Mouse (Mus musculus): Measurements from ENCODE around the gene Borcs6. TPM values are rescaled to one million over a fixed set of nuclear protein-coding genes. Genes with fewer than 3 reads are reported as not detected.
A peak's percentile ranks its signal among the peaks of the same experiment; 100 is the strongest.

Gene Borcs6
- total RNA-seq, 4 experiments from 2014 or later, result 22.4 to 26.2 (median 23.7) TPM

DNA sequence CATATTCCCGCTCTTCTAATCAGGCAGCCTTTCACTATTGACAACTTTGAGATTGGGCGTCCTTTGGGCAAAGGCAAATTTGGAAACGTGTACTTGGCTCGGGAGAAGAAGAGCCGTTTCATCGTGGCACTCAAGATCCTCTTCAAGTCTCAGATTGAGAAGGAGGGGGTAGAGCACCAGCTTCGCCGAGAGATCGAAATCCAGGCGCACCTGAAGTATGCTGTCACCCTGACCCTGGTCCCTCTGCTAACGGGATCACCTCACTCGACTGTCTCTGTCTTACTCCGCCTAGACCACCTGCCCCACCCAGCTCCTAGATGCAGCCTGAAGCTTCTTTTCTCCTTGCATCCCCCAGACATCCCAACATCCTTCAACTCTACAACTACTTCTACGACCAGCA is 11.4 kb upstream of the Borcs6 start:
- DNase-seq (ENCODE audit: low spot score in 2 of 2), result no peak

DNA sequence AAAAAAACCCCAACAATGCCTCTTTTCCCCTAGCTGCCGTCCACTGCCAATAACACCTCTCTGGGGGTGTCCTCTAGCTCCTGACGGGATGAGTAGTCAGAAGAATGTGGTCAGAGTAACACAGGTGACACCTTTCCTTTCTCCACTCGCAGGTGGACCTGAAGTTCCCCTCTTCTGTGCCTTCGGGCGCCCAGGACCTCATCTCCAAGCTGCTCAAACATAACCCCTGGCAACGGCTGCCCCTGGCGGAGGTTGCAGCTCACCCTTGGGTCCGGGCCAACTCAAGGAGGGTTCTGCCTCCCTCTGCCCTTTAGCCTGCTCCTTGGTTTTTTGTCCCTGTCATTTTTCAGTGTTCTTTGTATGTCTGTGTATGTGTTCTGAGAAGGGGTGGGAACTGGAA is 8.8 kb upstream of the Borcs6 start:
- no peak for DNase-seq (ENCODE audit: low spot score in 2 of 2)

DNA sequence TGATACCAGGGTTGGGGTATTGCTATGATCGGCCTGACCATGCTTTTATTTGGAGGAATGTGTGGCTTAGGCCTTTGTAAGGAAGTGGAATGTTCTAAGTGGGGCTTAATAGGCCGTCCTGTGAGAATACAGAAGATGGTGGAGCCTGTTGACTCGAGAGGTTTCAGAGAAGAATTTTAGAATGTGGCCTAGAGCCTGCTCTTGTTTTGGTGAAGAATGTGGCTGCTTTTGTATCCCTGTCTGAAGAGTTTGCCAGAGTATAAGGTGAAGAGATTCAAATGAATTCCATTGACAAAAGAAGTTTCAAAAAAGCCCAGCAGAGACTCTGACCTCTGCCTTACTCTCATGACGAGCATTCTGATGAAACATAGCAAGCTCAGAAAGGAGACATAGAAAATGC is 7.7 kb upstream of the Borcs6 start:
- DNase-seq (ENCODE audit: low spot score in 2 of 2), result no peak

- DNase-seq (ENCODE audit: low spot score in 2 of 2), result no peak
These were observed 6.6 kb upstream of the Borcs6 start for GRCm38 (mm10) chr11:69052824-69053421.

GRCm38 (mm10) chr11:69053848-69054247 is 5.7 kb upstream of the Borcs6 start:
- DNase-seq (ENCODE audit: low spot score in 2 of 2), result no peak

- no peak for DNase-seq (ENCODE audit: low spot score in 2 of 2)
These were observed 1.3 kb upstream of the Borcs6 start for GRCm38 (mm10) chr11:69058265-69058664.

- DNase-seq (ENCODE audit: low spot score in 2 of 2), result no peak
These were observed 674 bp upstream of the Borcs6 start for GRCm38 (mm10) chr11:69058729-69059356.

DNA sequence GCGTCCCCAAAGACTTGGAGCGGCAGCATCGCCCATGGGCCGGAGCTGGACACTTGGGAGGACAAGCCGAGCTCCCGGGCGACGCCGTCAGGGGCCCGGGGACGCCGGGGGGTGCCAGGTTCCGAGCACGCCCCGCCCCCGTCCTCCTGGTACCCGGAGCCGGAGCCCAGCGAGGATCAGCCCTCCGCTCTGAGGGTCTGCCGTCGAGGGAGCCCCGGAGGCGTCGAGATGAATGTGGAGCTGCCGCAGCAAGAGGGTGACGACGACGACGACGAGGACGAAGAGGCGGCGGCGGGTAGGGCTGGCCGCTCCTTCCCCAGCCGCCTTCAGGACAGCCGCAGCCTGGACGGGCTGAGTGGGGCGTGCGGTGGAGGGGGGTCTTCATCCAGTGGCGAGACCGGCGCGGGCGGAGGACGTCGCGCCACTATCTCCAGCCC is 476 bp downstream of the Borcs6 start:
- peak in 1 of 2 experiments; percentile 39 for DNase-seq (ENCODE audit: low spot score in 2 of 2)

DNA sequence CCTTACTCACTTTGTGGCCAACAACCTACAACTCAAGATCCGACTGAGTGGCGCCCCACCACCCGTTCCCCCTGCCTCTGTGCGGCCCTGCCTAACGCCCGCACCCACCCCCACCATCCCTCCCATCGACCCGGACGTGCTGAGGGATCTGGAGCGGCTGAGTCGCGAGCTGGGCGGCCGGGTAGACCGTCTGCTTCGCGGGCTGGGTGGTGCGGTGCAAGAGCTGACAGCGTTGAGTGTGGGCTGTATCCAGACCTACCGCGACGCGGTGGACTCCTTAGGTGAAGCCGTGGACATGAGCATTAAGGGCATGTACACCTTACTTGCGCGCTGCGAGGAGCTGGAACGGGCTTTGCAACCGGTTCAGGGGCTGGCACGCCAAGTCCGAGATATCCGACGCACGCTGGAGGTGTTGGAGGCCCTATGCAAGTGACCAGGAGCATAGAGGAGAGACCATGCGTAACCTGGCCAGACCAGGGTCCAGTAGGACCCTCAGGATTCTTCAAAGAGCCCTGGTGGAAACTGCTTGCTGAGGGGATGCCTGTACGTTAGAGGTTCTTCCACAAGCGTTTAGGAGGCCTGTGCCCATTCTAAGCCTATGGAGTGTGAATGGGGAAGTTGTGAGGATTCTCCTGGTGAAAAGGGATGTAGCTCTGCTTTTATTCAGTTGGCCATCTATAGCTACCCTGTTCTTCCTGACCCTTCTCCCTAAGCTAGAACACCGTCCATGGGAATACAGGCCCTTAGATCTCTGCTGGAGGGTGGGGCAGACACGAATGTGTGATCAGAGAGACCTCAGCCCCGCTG is 1.1 kb downstream of the Borcs6 start:
- peak in 1 of 2 experiments; percentile 26 for DNase-seq (ENCODE audit: low spot score in 2 of 2)

- DNase-seq (ENCODE audit: low spot score in 2 of 2), result no peak
These were observed 1.9 kb downstream of the Borcs6 start for GRCm38 (mm10) chr11:69061255-69061912.

- DNase-seq (ENCODE audit: low spot score in 2 of 2), result peak in 1 of 2 experiments; percentile 60
These were observed 2.8 kb downstream of the Borcs6 start for GRCm38 (mm10) chr11:69062194-69062760.

GRCm38 (mm10) chr11:69062761-69063224 is 3.3 kb downstream of the Borcs6 start:
- peak; percentile 91 for DNase-seq (ENCODE audit: low spot score in 2 of 2)

GRCm38 (mm10) chr11:69063413-69064201 is 4.1 kb downstream of the Borcs6 start:
- DNase-seq (ENCODE audit: low spot score in 2 of 2), result peak; percentile 37 to 45

- no peak for DNase-seq (ENCODE audit: low spot score in 2 of 2)
These were observed 5.0 kb downstream of the Borcs6 start for GRCm38 (mm10) chr11:69064259-69065133.

GRCm38 (mm10) chr11:69065394-69065925 is 5.9 kb downstream of the Borcs6 start:
- DNase-seq (ENCODE audit: low spot score in 2 of 2), result no peak

- DNase-seq (ENCODE audit: low spot score in 2 of 2), result peak in 1 of 2 experiments; percentile 36
These were observed 6.8 kb downstream of the Borcs6 start for GRCm38 (mm10) chr11:69066163-69066861.

DNA sequence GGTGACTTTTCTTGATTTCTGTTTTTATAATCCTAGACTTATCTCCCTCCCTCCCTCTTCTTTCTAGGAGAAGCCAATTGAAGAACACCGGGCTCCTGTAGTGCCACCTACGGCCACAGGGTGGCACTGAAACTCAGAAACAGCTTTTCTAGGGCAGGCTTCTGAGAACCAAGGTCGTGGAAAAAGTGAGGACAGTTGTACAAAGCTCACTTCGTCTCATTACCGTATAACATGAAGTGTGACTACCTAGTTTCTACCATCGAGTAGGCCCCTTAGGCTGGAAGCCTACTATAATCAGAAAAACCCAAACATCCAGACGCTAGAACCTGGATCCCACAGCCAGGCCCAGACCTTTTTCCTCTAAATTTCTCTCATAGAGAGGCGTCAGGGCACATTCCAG is 7.4 kb downstream of the Borcs6 start:
- peak; percentile 84 to 87 for DNase-seq (ENCODE audit: low spot score in 2 of 2)

DNA sequence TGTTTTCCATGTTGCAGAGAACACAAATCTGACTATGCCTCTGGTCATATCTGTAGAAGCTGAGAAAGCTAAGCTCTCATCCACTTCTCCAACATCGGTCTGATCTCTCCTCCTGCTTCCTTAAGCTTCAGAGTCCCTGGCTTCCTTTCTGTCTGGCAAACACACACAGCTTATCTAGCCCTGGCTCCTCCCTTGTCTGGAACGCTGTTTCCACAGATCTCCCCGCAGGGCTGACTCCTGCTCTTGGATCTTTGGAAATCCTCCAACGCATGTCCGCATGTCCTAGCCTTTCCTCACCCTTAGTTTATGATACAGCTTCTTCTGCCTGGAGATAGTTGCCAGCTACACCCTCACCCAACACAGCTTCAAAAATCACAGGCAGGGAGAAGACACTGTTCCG is 8.1 kb downstream of the Borcs6 start:
- no peak for DNase-seq (ENCODE audit: low spot score in 2 of 2)

DNA sequence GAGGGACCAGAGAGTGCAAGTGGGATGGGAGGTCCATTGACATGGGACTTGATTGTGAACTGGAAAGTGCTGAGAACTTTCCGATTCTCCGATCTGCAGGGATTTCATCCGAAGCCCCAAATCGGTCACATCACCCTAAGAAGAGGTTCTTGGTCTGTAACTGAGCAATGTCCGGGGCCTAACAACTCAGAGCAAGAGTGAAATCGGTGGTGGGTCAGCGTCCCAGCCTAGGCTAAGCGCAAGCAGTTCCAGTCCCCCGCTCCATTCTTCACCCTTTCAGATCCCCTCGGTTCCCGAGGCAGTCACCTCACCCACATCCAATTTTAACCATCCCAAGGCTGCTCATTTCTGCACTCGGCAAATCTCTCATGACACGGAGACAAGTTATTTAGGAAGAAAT is 10.6 kb downstream of the Borcs6 start:
- no peak for DNase-seq (ENCODE audit: low spot score in 2 of 2)
